Mouse (Mus musculus): ENCODE measurements around the gene Cuedc1. TPM values are rescaled to one million over a fixed set of nuclear protein-coding genes. Genes with fewer than 3 reads are reported as not detected.
"Not testable (repeated sequence)": the region's sequence is repeated elsewhere in the genome, so short reads cannot be mapped to it uniquely, and the experiment has no call there.

Gene Cuedc1
- polyA plus RNA-seq, 1 experiment from 2014 or later = 43.4 TPM

GRCm38 (mm10) chr11:88204593-88205368, 106.9 kb downstream of the Cuedc1 start:
- Histone ChIP-seq H3K4me1 (peaks cover 23% of the 10 kb centered on the region), H3K27me3 (no peaks in the 10 kb centered on the region), H3K4me2 (replicated peaks) (peak overlapping the region; percentile 94), H3K9ac (replicated peaks) (peak overlapping the region; percentile 91), H3K4me3 (peak overlapping the region; percentile 88), H3K27ac (replicated peaks) (peak overlapping the region; percentile 55), H3K36me3 (peaks cover 16% of the 10 kb centered on the region), H3K9me3 (no peaks in the 10 kb centered on the region)
- peak; percentile 34 for ATAC-seq (replicated peaks)
- 33% methylated on average over 30 of the region's 30 CpGs for WGBS

- peaks cover 23% of the 10 kb centered on the region for H3K4me1 ChIP-seq
- ATAC-seq (replicated peaks); H3K27ac ChIP-seq (replicated peaks); H3K9ac ChIP-seq (replicated peaks); H3K4me3 ChIP-seq; H3K27me3 ChIP-seq; H3K9me3 ChIP-seq; H3K4me2 ChIP-seq (replicated peaks): not testable (repeated sequence)
- peaks cover 33% of the 10 kb centered on the region for H3K36me3 ChIP-seq
- WGBS = 78% methylated on average over 8 of the region's 8 CpGs
Measured at GRCm38 (mm10) chr11:88206576-88206975, 108.7 kb downstream of the Cuedc1 start.

- ATAC-seq (replicated peaks) = no peak
- Histone ChIP-seq H3K36me3 (peaks cover 37% of the 10 kb centered on the region), H3K27ac (replicated peaks) (no peak overlapping the region), H3K4me3 (no peak overlapping the region), H3K9ac (replicated peaks) (0 out of 2 replicates have a peak overlapping the region, but pooled peaks have one; percentile 2), H3K27me3 (no peaks in the 10 kb centered on the region), H3K4me1 (peaks cover 23% of the 10 kb centered on the region), H3K9me3 (no peaks in the 10 kb centered on the region), H3K4me2 (replicated peaks) (no peak overlapping the region)
- 97% methylated on average over 2 of the region's 2 CpGs for WGBS
Measured at GRCm38 (mm10) chr11:88207697-88208096, 109.8 kb downstream of the Cuedc1 start.

- peaks cover 14% of the 10 kb centered on the region for H3K4me1 ChIP-seq
Measured at GRCm38 (mm10) chr11:88211824-88212582, 114.1 kb downstream of the Cuedc1 start.

GRCm38 (mm10) chr11:88213757-88214156, 115.9 kb downstream of the Cuedc1 start:
- Histone ChIP-seq H3K4me3 (no peak overlapping the region), H3K36me3 (peaks cover 29% of the 10 kb centered on the region), H3K9me3 (no peaks in the 10 kb centered on the region), H3K27me3 (no peaks in the 10 kb centered on the region), H3K9ac (replicated peaks) (no peak overlapping the region), H3K27ac (replicated peaks) (no peak overlapping the region), H3K4me1 (peaks cover 14% of the 10 kb centered on the region), H3K4me2 (replicated peaks) (no peak overlapping the region)
- no peak for ATAC-seq (replicated peaks)
- 56% methylated on average over 6 of the region's 6 CpGs for WGBS

More at GRCm38 (mm10) chr11:88211824-88212582, 114.1 kb downstream of the Cuedc1 start:
- H3K4me2 ChIP-seq (replicated peaks) = no peak overlapping the region
- no peak for ATAC-seq (replicated peaks)
- no peaks in the 10 kb centered on the region for H3K27me3 ChIP-seq
- no peaks in the 10 kb centered on the region for H3K9me3 ChIP-seq
- H3K4me3 ChIP-seq = no peak overlapping the region
- peaks cover 37% of the 10 kb centered on the region for H3K36me3 ChIP-seq
- H3K27ac ChIP-seq (replicated peaks) = no peak overlapping the region
- 79% methylated on average over 5 of the region's 5 CpGs for WGBS
- no peak overlapping the region for H3K9ac ChIP-seq (replicated peaks)

- Histone ChIP-seq H3K9me3 (no peaks in the 10 kb centered on the region), H3K4me2 (replicated peaks) (no peak overlapping the region; the same call in 1 of the 2 replicates), H3K27ac (replicated peaks) (no peak overlapping the region), H3K9ac (replicated peaks) (no peak overlapping the region), H3K36me3 (peaks cover 17% of the 10 kb centered on the region), H3K27me3 (no peaks in the 10 kb centered on the region), H3K4me3 (peak overlapping the region; percentile 5; the same call in 1 of the 2 replicates), H3K4me1 (peaks cover 14% of the 10 kb centered on the region)
- WGBS = 54% methylated on average over 21 of the region's 21 CpGs
- peak; percentile 49 for ATAC-seq (replicated peaks)
Measured at GRCm38 (mm10) chr11:88214881-88215831, 117.3 kb downstream of the Cuedc1 start.

GRCm38 (mm10) chr11:88216231-88216685, 118.4 kb downstream of the Cuedc1 start:
- peak overlapping the region; percentile 5; the same call in 1 of the 2 replicates for H3K4me3 ChIP-seq
- H3K4me2 ChIP-seq (replicated peaks) = peak overlapping the region; percentile 33
- peak; percentile 20; the same call in 1 of the 2 replicates for ATAC-seq (replicated peaks)
- H3K27me3 ChIP-seq = no peaks in the 10 kb centered on the region
- H3K4me1 ChIP-seq = peaks cover 14% of the 10 kb centered on the region
- WGBS = 11% methylated on average over 10 of the region's 10 CpGs
- no peak overlapping the region for H3K27ac ChIP-seq (replicated peaks)
- H3K9ac ChIP-seq (replicated peaks) = peak overlapping the region; percentile 25
- H3K9me3 ChIP-seq = no peaks in the 10 kb centered on the region
- H3K36me3 ChIP-seq = peaks cover 7% of the 10 kb centered on the region

GRCm38 (mm10) chr11:88218155-88218554, 120.3 kb downstream of the Cuedc1 start:
- no peak overlapping the region for H3K4me3 ChIP-seq
- no peak overlapping the region for H3K4me2 ChIP-seq (replicated peaks)
- no peak overlapping the region for H3K9ac ChIP-seq (replicated peaks)
- H3K27ac ChIP-seq (replicated peaks) = no peak overlapping the region
- 91% methylated on average over 6 of the region's 6 CpGs for WGBS
- no peaks in the 10 kb centered on the region for H3K36me3 ChIP-seq
- H3K27me3 ChIP-seq = no peaks in the 10 kb centered on the region
- H3K9me3 ChIP-seq = no peaks in the 10 kb centered on the region
- peaks cover 19% of the 10 kb centered on the region for H3K4me1 ChIP-seq
- no peak for ATAC-seq (replicated peaks)

- ATAC-seq (replicated peaks) = no peak
- no peaks in the 10 kb centered on the region for H3K9me3 ChIP-seq
- 81% methylated on average over 7 of the region's 7 CpGs for WGBS
- no peaks in the 10 kb centered on the region for H3K36me3 ChIP-seq
- no peak overlapping the region for H3K4me2 ChIP-seq (replicated peaks)
- H3K4me1 ChIP-seq = peaks cover 19% of the 10 kb centered on the region
- no peaks in the 10 kb centered on the region for H3K27me3 ChIP-seq
- no peak overlapping the region for H3K27ac ChIP-seq (replicated peaks)
- H3K9ac ChIP-seq (replicated peaks) = no peak overlapping the region
- no peak overlapping the region for H3K4me3 ChIP-seq
Measured at GRCm38 (mm10) chr11:88218586-88218985, 120.7 kb downstream of the Cuedc1 start.

- Histone ChIP-seq H3K4me3 (no peak overlapping the region), H3K36me3 (no peaks in the 10 kb centered on the region)
- 61% methylated on average over 15 of the region's 15 CpGs for WGBS
Measured at GRCm38 (mm10) chr11:88221929-88222475, 124.1 kb downstream of the Cuedc1 start.

More at GRCm38 (mm10) chr11:88221929-88222475, 124.1 kb downstream of the Cuedc1 start:
- no peak for ATAC-seq (replicated peaks)
- Histone ChIP-seq H3K4me2 (replicated peaks) (no peak overlapping the region), H3K27me3 (no peaks in the 10 kb centered on the region), H3K9ac (replicated peaks) (no peak overlapping the region), H3K4me1 (0 out of 2 replicates have a peak, but pooled peaks cover 6% of the 10 kb centered on the region), H3K9me3 (no peaks in the 10 kb centered on the region), H3K27ac (replicated peaks) (no peak overlapping the region)
